Mouse (Mus musculus) MEL (cell line): Measurements from ENCODE around the gene Rad51d. TPM values are rescaled to one million over a fixed set of nuclear protein-coding genes. Genes with fewer than 3 reads are reported as not detected.

Experiments used
- DNase-seq: peaks from one replicate; pipeline ENCODE4 v3.0.0; 2011; ENCODE audit warnings: low read depth, low spot score
- H3K27ac ChIP-seq: 2 replicates; pipeline ENCODE4 v1.5.1; 2012; ENCODE audit warnings: low read depth, mild to moderate bottlenecking, control low read depth, low read length, moderate library complexity; ENCODE audit not compliant: control insufficient read depth
- H3K27me3 ChIP-seq, 2 experiments: fragments of 150-350 bp in 1 of 2; sonication (generic) in 1 of 2; 2 replicates each; pipeline ENCODE4 v1.6.1; 2012; ENCODE audit warnings: low read length in 2 of 2, mild to moderate bottlenecking in 2 of 2, improper control_type of control experiment in 1 of 2, moderate library complexity in 1 of 2; ENCODE audit not compliant: insufficient read depth in 2 of 2, control insufficient read depth in 1 of 2
- H3K36me3 ChIP-seq, 2 experiments: 2 replicates each; pipeline ENCODE4 v1.6.1; 2012 to 2014; ENCODE audit warnings: low read length in 2 of 2, improper control_type of control experiment in 1 of 2, inconsistent platforms in 1 of 2, mild to moderate bottlenecking in 1 of 2; ENCODE audit not compliant: insufficient read depth in 2 of 2, control insufficient read depth in 1 of 2
- H3K4me1 ChIP-seq, 2 experiments: fragments of 150-350 bp in 1 of 2; sonication (generic) in 1 of 2; 2 replicates each; pipeline ENCODE4 v1.6.1; 2012; ENCODE audit warnings: low read length in 2 of 2, improper control_type of control experiment in 1 of 2, mild to moderate bottlenecking in 1 of 2; ENCODE audit not compliant: insufficient read depth in 2 of 2, control insufficient read depth in 1 of 2
- H3K4me3 ChIP-seq, 2 experiments: fragments of 150-350 bp in 1 of 2; sonication (generic) in 1 of 2; 2 replicates each; pipeline ENCODE4 v1.5.1; 2012; ENCODE audit warnings: low read depth in 2 of 2, low read length in 2 of 2, mild to moderate bottlenecking in 2 of 2, moderate library complexity in 2 of 2, control low read depth in 1 of 2, improper control_type of control experiment in 1 of 2; ENCODE audit not compliant: control insufficient read depth in 1 of 2, insufficient read depth in 1 of 2
- H3K79me2 ChIP-seq: 2 replicates; pipeline ENCODE4 v1.6.1; 2012; ENCODE audit warnings: mild to moderate bottlenecking, low read length, moderate library complexity; ENCODE audit not compliant: control insufficient read depth, poor library complexity, insufficient read depth
- H3K9ac ChIP-seq: 2 replicates; pipeline ENCODE4 v1.6.1; 2012; ENCODE audit warnings: low read depth, mild to moderate bottlenecking, control low read depth, low read length, moderate library complexity; ENCODE audit not compliant: control insufficient read depth, poor library complexity, severe bottlenecking
- H3K9me3 ChIP-seq: fragments of 150-350 bp; sonication (generic); replicated peaks from 2 replicates; pipeline ENCODE4 v1.6.1; 2012; ENCODE audit warnings: mild to moderate bottlenecking, low read length, improper control_type of control experiment, moderate library complexity; ENCODE audit not compliant: insufficient read depth
- CHD2 ChIP-seq: IDR thresholded peaks from 2 replicates; pipeline ENCODE4 v1.6.1; 2011; ENCODE audit warnings: low read length, improper control_type of control experiment
- ELF1 ChIP-seq: IDR thresholded peaks from 2 replicates; pipeline ENCODE4 v1.6.1; 2014; ENCODE audit warnings: low read depth, mild to moderate bottlenecking, inconsistent platforms, low read length, improper control_type of control experiment, moderate library complexity
- EP300 ChIP-seq, 2 experiments: IDR thresholded peaks; 2 replicates each; pipeline ENCODE4 v1.6.1; 2011; ENCODE audit warnings: improper control_type of control experiment in 2 of 2, low read length in 2 of 2, low read depth in 1 of 2, mild to moderate bottlenecking in 1 of 2
- GABPA ChIP-seq: IDR thresholded peaks from 2 replicates; pipeline ENCODE4 v1.6.1; 2012; ENCODE audit warnings: low read depth, mild to moderate bottlenecking, inconsistent platforms, low read length, improper control_type of control experiment, moderate library complexity
- GATA1 ChIP-seq: IDR thresholded peaks from 2 replicates; pipeline ENCODE4 v1.6.1; 2011; ENCODE audit warnings: low read depth, low read length, improper control_type of control experiment
- KAT2A ChIP-seq: conservative IDR thresholded peaks from 2 replicates; pipeline ENCODE4 v1.6.1; 2012; ENCODE audit warnings: low read depth, low read length, improper control_type of control experiment, inconsistent platforms
- MAFK ChIP-seq: IDR thresholded peaks from 2 replicates; pipeline ENCODE4 v1.6.1; 2011; ENCODE audit warnings: low read depth, mild to moderate bottlenecking, low read length, improper control_type of control experiment, borderline replicate concordance
- MEF2A ChIP-seq: IDR thresholded peaks from 2 replicates; pipeline ENCODE4 v1.6.1; 2014; ENCODE audit warnings: low read depth, mild to moderate bottlenecking, inconsistent platforms, low read length, improper control_type of control experiment; ENCODE audit not compliant: poor library complexity, insufficient replicate concordance, severe bottlenecking; ENCODE audit errors: extremely low read depth
- MXI1 ChIP-seq: IDR thresholded peaks from 2 replicates; pipeline ENCODE4 v1.6.1; 2011; ENCODE audit warnings: mild to moderate bottlenecking, low read depth, low read length, improper control_type of control experiment
- MYC ChIP-seq: IDR thresholded peaks from 2 replicates; pipeline ENCODE4 v1.6.1; 2011; ENCODE audit warnings: low read depth, mild to moderate bottlenecking, low read length, improper control_type of control experiment, moderate library complexity
- NRF1 ChIP-seq: IDR thresholded peaks from 2 replicates; pipeline ENCODE4 v1.6.1; 2014; ENCODE audit warnings: low read depth, mild to moderate bottlenecking, inconsistent platforms, low read length, improper control_type of control experiment, moderate library complexity; ENCODE audit not compliant: poor library complexity, insufficient read depth, severe bottlenecking
- POLR2AphosphoS2 ChIP-seq: IDR thresholded peaks from 2 replicates; pipeline ENCODE4 v1.6.1; 2011; ENCODE audit warnings: low read length, improper control_type of control experiment
- POLR2AphosphoS5 ChIP-seq: IDR thresholded peaks from 2 replicates; pipeline ENCODE4 v1.6.1; 2012; ENCODE audit warnings: low read depth, borderline replicate concordance, mild to moderate bottlenecking, inconsistent platforms, low read length, moderate library complexity, mixed read lengths
- RAD21 ChIP-seq: IDR thresholded peaks from 2 replicates; pipeline ENCODE4 v1.6.1; 2011; ENCODE audit warnings: mild to moderate bottlenecking, low read depth, low read length, improper control_type of control experiment
- SMC3 ChIP-seq: IDR thresholded peaks from 2 replicates; pipeline ENCODE4 v1.6.1; 2011; ENCODE audit warnings: low read depth, low read length, improper control_type of control experiment
- TAL1 ChIP-seq: IDR thresholded peaks from 2 replicates; pipeline ENCODE4 v1.6.1; 2012; ENCODE audit warnings: mild to moderate bottlenecking, inconsistent platforms, low read length, moderate library complexity, mixed read lengths
- TBP ChIP-seq: IDR thresholded peaks from 2 replicates; pipeline ENCODE4 v1.8.0; 2011; ENCODE audit warnings: low read depth, low read length, improper control_type of control experiment
- ZC3H11A ChIP-seq: IDR thresholded peaks from 2 replicates; pipeline ENCODE4 v1.6.1; 2012; ENCODE audit warnings: low read depth, mild to moderate bottlenecking, inconsistent platforms, low read length, improper control_type of control experiment
- ZMIZ1 ChIP-seq: IDR thresholded peaks from 2 replicates; pipeline ENCODE4 v1.6.1; 2012; ENCODE audit warnings: low read depth, mild to moderate bottlenecking, inconsistent platforms, low read length, improper control_type of control experiment, moderate library complexity
- ZNF384 ChIP-seq: IDR thresholded peaks from 2 replicates; pipeline ENCODE4 v1.6.1; 2012; ENCODE audit warnings: low read depth, mild to moderate bottlenecking, inconsistent platforms, low read length, improper control_type of control experiment
- polyA plus RNA-seq, 2 experiments: library from polyadenylated mRNA; stranded (reverse) in 1 of 2; unstranded in 1 of 2; fragments of >175 nt in 1 of 2; fragments of >200 nt in 1 of 2; gene quantifications; 2 replicates each; pipeline versions ENCODE4 v1.2.1 to v1.2.4; 2012; ENCODE audit warnings: low replicate concordance in 2 of 2, low read depth in 1 of 2; ENCODE audit not compliant: insufficient read length in 2 of 2, insufficient read depth in 1 of 2, missing spikeins in 1 of 2
- total RNA-seq: library from RNA; depleted of rRNA; stranded (reverse); fragments of 300-350 nt; gene quantifications from 2 replicates; pipeline ENCODE4 v1.2.3, GENCODE M21; 2012

Gene Rad51d
- total and polyA plus RNA-seq, 3 experiments = 21.1 to 30.0 TPM; not detected in 1

GRCm38 (mm10) chr11:82883180-82883579 lies 7.2 kb downstream of the Rad51d start:
- DNase-seq = no peak
- Histone ChIP-seq H3K4me3 (no peak overlapping the region), H3K27ac (no peak overlapping the region), H3K36me3 (peaks cover 0 to 1% of the 10 kb centered on the region in 2 experiments; a peak in 1 of 4 replicates), H3K4me1 (peaks cover 0 to under 1% of the 10 kb centered on the region in 2 experiments; a peak in 1 of 4 replicates), H3K9me3 (no peaks in the 10 kb centered on the region), H3K27me3 (no peaks in the 10 kb centered on the region), H3K9ac (no peak overlapping the region), H3K79me2 (no peaks in the 10 kb centered on the region)
- TF ChIP-seq RAD21 = no peak
- TF ChIP-seq CHD2 = no peak

- Histone ChIP-seq H3K27ac (no peak overlapping the region), H3K27me3 (no peaks in the 10 kb centered on the region), H3K4me1 (peaks cover 0 to 5% of the 10 kb centered on the region in 2 experiments; a peak in 1 of 4 replicates), H3K36me3 (peaks cover 0 to 3% of the 10 kb centered on the region in 2 experiments; a peak in 3 of 4 replicates), H3K9me3 (no peaks in the 10 kb centered on the region), H3K4me3 (no peak overlapping the region), H3K9ac (no peak overlapping the region), H3K79me2 (0 out of 2 replicates have a peak, but pooled peaks cover 1% of the 10 kb centered on the region)
- no peak for DNase-seq
- TF ChIP-seq NRF1 (no peak), MYC (no peak)
Measured at GRCm38 (mm10) chr11:82877726-82878344, 12.6 kb downstream of the Rad51d start.

GRCm38 (mm10) chr11:82875631-82876030 lies 14.8 kb downstream of the Rad51d start:
- Histone ChIP-seq H3K79me2 (peaks cover 5% of the 10 kb centered on the region), H3K9me3 (no peaks in the 10 kb centered on the region), H3K4me1 (peaks cover 0 to 9% of the 10 kb centered on the region in 2 experiments; a peak in 3 of 4 replicates), H3K36me3 (peaks cover 0 to 11% of the 10 kb centered on the region in 2 experiments; a peak in 3 of 4 replicates), H3K9ac (no peak overlapping the region), H3K27me3 (no peaks in the 10 kb centered on the region)
- DNase-seq = no peak
- TF ChIP-seq MYC (no peak), SMC3 (no peak), NRF1 (no peak), POLR2AphosphoS2 (no peak), ELF1 (no peak), TBP (no peak), KAT2A (no peak), ZC3H11A (no peak), MEF2A (no peak), MAFK (no peak), TAL1 (no peak), POLR2AphosphoS5 (no peak), GATA1 (no peak), ZNF384 (no peak), MXI1 (no peak), GABPA (no peak), ZMIZ1 (no peak), EP300 (IDR thresholded peaks at IDR 0.05; ENCODE audit: low read depth in 1 of 2, low read length in 2 of 2) (no peak)
- TF ChIP-seq, all 39 proteins: peak for 0
- no peak overlapping the region for H3K4me3 ChIP-seq
- H3K27ac ChIP-seq = no peak overlapping the region
